Mouse (Mus musculus) stomach, postnatal 0 days (tissue): ENCODE results near the gene Cnst. TPM values are rescaled to one million over a fixed set of nuclear protein-coding genes. Genes with fewer than 3 reads are reported as not detected.

Experiments used
- ATAC-seq: fragments of 200-750 bp; cut with Nextera tagmentation; 2 replicates; pipeline ENCODE4 v1.8.0; 2017; ENCODE audit not compliant: low FRiP score, low TSS enrichment
- DNase-seq: peaks from one replicate; pipeline ENCODE4 v3.0.0-alpha.2; 2016; ENCODE audit warnings: low spot score
- H3K27ac ChIP-seq: fragments of 300-500 bp; sonication (generic); replicated peaks from 2 replicates; pipeline ENCODE4 v1.5.1; 2014; ENCODE audit warnings: mild to moderate bottlenecking, control low read depth
- H3K27me3 ChIP-seq: fragments of 300-500 bp; sonication (generic); 2 replicates; pipeline ENCODE4 v1.6.1; 2014; ENCODE audit warnings: low read length; ENCODE audit not compliant: control insufficient read depth, insufficient read depth
- H3K36me3 ChIP-seq: fragments of 300-500 bp; sonication (generic); 2 replicates; pipeline ENCODE4 v1.6.1; 2014; ENCODE audit warnings: low read length, mixed read lengths; ENCODE audit not compliant: control insufficient read depth, insufficient read depth
- H3K4me1 ChIP-seq: fragments of 300-500 bp; sonication (generic); replicated peaks from 2 replicates; pipeline ENCODE4 v1.6.1; 2014; ENCODE audit warnings: antibody characterized with exemption; ENCODE audit not compliant: control insufficient read depth, insufficient read depth
- H3K4me2 ChIP-seq: fragments of 300-500 bp; sonication (generic); replicated peaks from 2 replicates; pipeline ENCODE4 v1.6.1; 2014; ENCODE audit warnings: low read depth, mild to moderate bottlenecking, control low read depth, moderate library complexity
- H3K4me3 ChIP-seq: fragments of 300-500 bp; sonication (generic); 2 replicates; pipeline ENCODE4 v1.5.1; 2014; ENCODE audit warnings: low read depth, low read length, control low read depth
- H3K9ac ChIP-seq: fragments of 300-500 bp; sonication (generic); 2 replicates; pipeline ENCODE4 v1.6.1; 2014; ENCODE audit warnings: mild to moderate bottlenecking, low read length, control low read depth, mixed read lengths
- H3K9me3 ChIP-seq: fragments of 300-500 bp; sonication (generic); 2 replicates; pipeline ENCODE4 v1.6.1; 2016; ENCODE audit warnings: low read length; ENCODE audit not compliant: control insufficient read depth
- CTCF ChIP-seq: IDR thresholded peaks from 2 replicates; pipeline ENCODE4 v1.5.1; 2016; ENCODE audit warnings: antibody characterized with exemption, low read depth, mild to moderate bottlenecking, moderate library complexity
- EP300 ChIP-seq: optimal IDR thresholded peaks from 2 replicates; pipeline ENCODE3; 2016; ENCODE audit warnings: antibody characterized with exemption
- WGBS: fragments of 180-500 bp; shearing (Covaris S2); extraction: QIAGEN DNeasy Blood & Tissue Kit; methylation state at CpG from one replicate; pipeline ENCODE4 v1.1.7; 2014; 5-methylcytosine and 5-hydroxymethylcytosine counted together
- polyA plus RNA-seq: library from polyadenylated mRNA; unstranded; fragments of >200 nt; fragmentation: Nextera tagmentation; extraction: Ambion mirVana; gene quantifications from 2 replicates; pipeline ENCODE4 v1.2.1, GENCODE M21; 2015

Cnst gene
- polyA plus RNA-seq, 1 experiment from 2014 or later, result 8.8 TPM

- ATAC-seq (no peak), DNase-seq (no peak)
- no peak for TF ChIP-seq CTCF
- TF ChIP-seq EP300, result no peak
- no peak overlapping the region for H3K4me2 ChIP-seq
- no peak overlapping the region for H3K27ac ChIP-seq
- H3K27me3 ChIP-seq, result no peaks in the 10 kb centered on the region
- no peaks in the 10 kb centered on the region; the same call in 1 of the 2 replicates for H3K36me3 ChIP-seq
- WGBS, result 82% methylated on average over 10 of the region's 10 CpGs
- H3K9me3 ChIP-seq, result no peaks in the 10 kb centered on the region
- no peak overlapping the region for H3K9ac ChIP-seq
- H3K4me3 ChIP-seq, result no peak overlapping the region
- H3K4me1 ChIP-seq, result no peaks in the 10 kb centered on the region
These were observed 35.3 kb downstream of the Cnst start for GRCm38 (mm10) chr1:179581422-179581821.

GRCm38 (mm10) chr1:179582021-179582433 lies 35.9 kb downstream of the Cnst start:
- Histone ChIP-seq H3K4me3 (no peak overlapping the region), H3K27ac (no peak overlapping the region), H3K9me3 (no peaks in the 10 kb centered on the region), H3K36me3 (no peaks in the 10 kb centered on the region; the same call in 1 of the 2 replicates), H3K4me1 (no peaks in the 10 kb centered on the region), H3K27me3 (no peaks in the 10 kb centered on the region), H3K9ac (no peak overlapping the region), H3K4me2 (no peak overlapping the region)
- ATAC-seq, result no peak
- TF ChIP-seq CTCF (no peak), EP300 (no peak)
- no peak for DNase-seq
- WGBS, result 51% methylated on average over 6 of the region's 6 CpGs

- Histone ChIP-seq H3K9me3 (no peaks in the 10 kb centered on the region), H3K36me3 (no peaks in the 10 kb centered on the region; the same call in 1 of the 2 replicates), H3K4me3 (no peak overlapping the region), H3K27me3 (no peaks in the 10 kb centered on the region), H3K9ac (no peak overlapping the region), H3K27ac (no peak overlapping the region), H3K4me1 (no peaks in the 10 kb centered on the region), H3K4me2 (no peak overlapping the region)
- DNase-seq (no peak), ATAC-seq (no peak)
- WGBS, result 90% methylated on average over 3 of the region's 3 CpGs
- no peak for TF ChIP-seq CTCF
- no peak for TF ChIP-seq EP300
These were observed 36.9 kb downstream of the Cnst start for GRCm38 (mm10) chr1:179583090-179583489.

- no peaks in the 10 kb centered on the region for H3K27me3 ChIP-seq
- H3K9me3 ChIP-seq, result no peaks in the 10 kb centered on the region
- WGBS, result 84% methylated on average over 4 of the region's 4 CpGs
- H3K9ac ChIP-seq, result no peak overlapping the region
- no peak for ATAC-seq
- H3K4me2 ChIP-seq, result no peak overlapping the region
- DNase-seq, result no peak
- H3K27ac ChIP-seq, result no peak overlapping the region
- H3K4me3 ChIP-seq, result no peak overlapping the region
- TF ChIP-seq EP300, result no peak
- TF ChIP-seq CTCF, result no peak
- H3K36me3 ChIP-seq, result no peaks in the 10 kb centered on the region; the same call in 1 of the 2 replicates
- H3K4me1 ChIP-seq, result no peaks in the 10 kb centered on the region
These were observed 38.0 kb downstream of the Cnst start for GRCm38 (mm10) chr1:179584220-179584619.

- ATAC-seq (no peak), DNase-seq (no peak)
- H3K4me1 ChIP-seq, result no peaks in the 10 kb centered on the region
- TF ChIP-seq EP300, result no peak
- no peak for TF ChIP-seq CTCF
- no peak overlapping the region for H3K27ac ChIP-seq
- no peaks in the 10 kb centered on the region for H3K9me3 ChIP-seq
- no peak overlapping the region for H3K4me2 ChIP-seq
- 86% methylated on average over 9 of the region's 9 CpGs for WGBS
- no peak overlapping the region for H3K4me3 ChIP-seq
- H3K27me3 ChIP-seq, result no peaks in the 10 kb centered on the region
- no peaks in the 10 kb centered on the region for H3K36me3 ChIP-seq
- no peak overlapping the region for H3K9ac ChIP-seq
These were observed 39.5 kb downstream of the Cnst start for GRCm38 (mm10) chr1:179585646-179586045.

GRCm38 (mm10) chr1:179586430-179587095 lies 40.4 kb downstream of the Cnst start:
- H3K4me2 ChIP-seq, result no peak overlapping the region
- ATAC-seq, result no peak
- H3K9me3 ChIP-seq, result no peaks in the 10 kb centered on the region
- no peaks in the 10 kb centered on the region for H3K4me1 ChIP-seq
- TF ChIP-seq EP300 (no peak), CTCF (no peak)
- no peaks in the 10 kb centered on the region for H3K36me3 ChIP-seq
- H3K27me3 ChIP-seq, result no peaks in the 10 kb centered on the region
- DNase-seq, result no peak
- H3K27ac ChIP-seq, result no peak overlapping the region
- WGBS, result 51% methylated on average over 3 of the region's 3 CpGs
- H3K9ac ChIP-seq, result no peak overlapping the region
- no peak overlapping the region for H3K4me3 ChIP-seq
